Mouse (Mus musculus) lung, postnatal 0 days (tissue): Measurements from ENCODE around the gene Fpgt.

Source experiments
- CTCF ChIP-seq: IDR thresholded peaks from 2 replicates; pipeline ENCODE4 v1.5.1; 2016; ENCODE audit warnings: antibody characterized with exemption, mild to moderate bottlenecking
- EP300 ChIP-seq: IDR thresholded peaks from 2 replicates; pipeline ENCODE4 v1.6.1; 2016; ENCODE audit warnings: antibody characterized with exemption, mild to moderate bottlenecking, control low read depth

GRCm38 (mm10) chr3:155093116-155093956 lies at the start of gene Fpgt, which contains the start of gene Lrriq3:
- no peak for TF ChIP-seq CTCF
- TF ChIP-seq EP300 = no peak
